Mouse (Mus musculus): ENCODE measurements around the gene Lsm10. TPM values are rescaled to one million over a fixed set of nuclear protein-coding genes. Genes with fewer than 3 reads are reported as not detected.

Gene Lsm10
- total RNA-seq, 2 experiments from 2014 or later: 18.7 to 25.2 TPM

DNA sequence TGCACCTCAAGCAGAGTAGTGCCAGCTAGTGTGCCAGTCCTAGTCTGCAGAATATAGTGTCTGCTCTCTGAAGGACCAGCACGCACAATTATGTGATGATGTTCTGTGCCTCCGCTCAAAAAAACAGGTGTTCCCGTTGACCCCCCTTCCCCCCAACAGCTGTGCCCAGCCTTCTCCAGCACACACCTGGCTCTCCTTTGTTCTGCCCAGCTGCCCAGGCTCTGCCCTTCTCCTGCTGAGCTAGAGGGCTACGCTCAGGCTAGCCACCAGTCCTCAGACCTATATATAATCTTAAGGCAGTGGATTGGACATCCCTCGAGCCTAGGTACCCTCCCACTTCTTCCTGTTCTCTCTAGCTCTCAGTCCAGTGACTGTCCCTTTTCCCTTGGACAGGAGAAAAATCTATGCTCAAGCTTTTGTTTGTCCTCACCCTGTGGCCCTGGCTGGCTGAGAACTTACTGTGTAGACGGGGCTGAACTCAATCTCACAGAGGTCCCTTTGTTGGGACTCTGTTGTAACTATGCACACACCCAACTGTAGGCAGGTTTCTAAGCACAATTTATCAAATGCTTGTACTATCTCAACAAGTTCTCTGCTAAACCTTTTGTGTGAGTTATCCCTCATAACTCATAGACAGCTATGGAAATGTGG, 19.6 kb downstream of the Lsm10 start:
- no peak for DNase-seq (ENCODE audit: low spot score in 2 of 2)

DNA sequence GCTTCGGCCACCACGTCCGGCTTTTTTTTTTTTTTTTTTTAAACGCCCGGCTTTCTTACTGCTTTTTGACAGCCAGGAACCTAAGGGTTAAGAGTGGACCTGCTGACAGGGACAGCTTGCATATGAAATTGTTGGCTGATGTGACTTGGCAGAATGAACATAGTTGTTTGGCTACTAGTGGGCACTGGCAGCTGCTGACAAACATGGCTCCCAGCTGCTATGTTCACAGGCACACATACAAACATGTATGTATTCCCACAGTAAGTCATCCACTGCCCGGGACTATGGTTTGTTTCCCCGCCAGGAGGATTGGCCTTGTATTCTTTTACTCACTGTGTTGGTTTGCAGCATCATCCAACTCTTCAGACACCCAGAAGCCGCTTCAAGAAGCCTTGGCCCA, 20.7 kb downstream of the Lsm10 start:
- no peak for DNase-seq (ENCODE audit: low spot score in 2 of 2)

DNA sequence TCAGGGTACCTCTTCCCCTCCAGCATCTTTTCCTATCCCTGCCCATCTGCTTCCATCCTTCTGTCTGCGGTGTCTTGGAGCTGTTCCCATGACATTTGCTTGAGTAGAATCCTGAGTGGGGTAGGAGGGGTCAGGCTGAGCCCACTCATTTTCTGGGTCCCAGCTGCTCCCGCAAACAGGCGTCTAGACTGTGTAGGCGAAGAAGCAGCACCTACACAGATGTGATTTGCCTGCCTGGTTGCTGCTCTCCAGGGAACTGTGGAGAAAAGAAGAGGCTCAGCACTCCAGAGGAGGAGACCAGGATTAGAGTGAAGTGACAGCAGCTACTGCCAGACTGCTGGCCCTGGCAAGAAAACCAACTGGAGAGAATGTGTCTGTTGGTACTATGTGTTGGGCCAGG, 22.2 kb downstream of the Lsm10 start:
- DNase-seq (ENCODE audit: low spot score in 2 of 2): no peak

DNA sequence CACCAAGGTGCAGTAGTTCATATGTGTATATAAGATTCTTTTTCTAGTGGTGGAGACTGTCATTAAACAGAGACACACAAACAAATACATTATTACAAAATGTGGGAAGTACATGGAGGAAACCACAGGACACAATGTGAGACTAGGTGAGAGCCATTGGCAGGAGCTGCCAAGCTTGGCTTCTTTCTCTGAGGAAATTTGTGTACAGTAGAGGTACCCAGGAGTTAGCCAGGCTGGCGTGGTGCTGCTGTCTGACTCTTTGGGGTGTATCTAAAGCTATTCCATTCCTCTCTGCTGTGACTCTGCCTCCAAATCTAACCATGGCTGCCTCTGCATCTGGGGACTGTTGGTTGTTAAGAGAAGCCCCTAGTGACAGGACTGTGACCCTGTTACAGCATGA, 22.6 kb downstream of the Lsm10 start:
- DNase-seq (ENCODE audit: low spot score in 2 of 2): no peak

DNA sequence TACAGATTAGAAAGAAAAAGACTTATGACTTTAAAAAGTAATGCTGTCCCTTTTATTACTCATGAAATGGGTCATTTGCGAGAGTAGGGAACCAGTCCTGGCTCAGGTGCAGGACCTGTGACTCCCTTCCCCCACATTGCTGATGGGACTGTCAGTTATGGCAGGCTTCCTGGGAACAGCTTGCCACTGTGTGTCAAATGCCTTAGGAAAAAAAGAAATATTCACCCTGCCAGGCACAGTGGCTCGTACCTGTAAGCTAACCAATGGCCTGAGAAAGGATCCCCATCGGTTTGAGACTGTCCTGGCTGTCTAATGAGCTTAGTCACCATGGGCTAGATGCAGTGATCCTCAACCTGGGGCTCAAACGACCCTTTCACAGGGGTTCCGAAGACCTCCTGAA, 23.6 kb downstream of the Lsm10 start:
- DNase-seq (ENCODE audit: low spot score in 2 of 2): no peak

DNA sequence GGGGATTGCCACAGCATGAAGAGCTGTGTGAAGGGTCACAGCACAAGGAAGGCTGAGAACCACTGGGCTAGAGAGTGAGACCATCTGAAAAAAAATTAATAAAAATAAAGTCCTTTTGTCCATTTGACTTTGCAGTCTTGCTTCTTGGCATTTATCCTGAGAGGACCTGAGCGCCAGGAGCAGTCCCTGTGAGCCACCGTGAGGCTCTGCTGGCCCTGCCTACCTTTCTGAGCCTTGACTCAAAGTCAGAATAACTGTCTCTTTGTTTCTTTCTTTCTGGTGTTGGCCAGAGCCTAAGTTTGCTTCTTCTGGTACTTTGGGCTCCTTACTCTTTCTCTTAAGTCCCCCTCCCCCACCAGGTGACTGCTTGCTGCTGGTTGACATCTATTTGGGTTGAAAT, 24.1 kb downstream of the Lsm10 start:
- DNase-seq (ENCODE audit: low spot score in 2 of 2): no peak

DNA sequence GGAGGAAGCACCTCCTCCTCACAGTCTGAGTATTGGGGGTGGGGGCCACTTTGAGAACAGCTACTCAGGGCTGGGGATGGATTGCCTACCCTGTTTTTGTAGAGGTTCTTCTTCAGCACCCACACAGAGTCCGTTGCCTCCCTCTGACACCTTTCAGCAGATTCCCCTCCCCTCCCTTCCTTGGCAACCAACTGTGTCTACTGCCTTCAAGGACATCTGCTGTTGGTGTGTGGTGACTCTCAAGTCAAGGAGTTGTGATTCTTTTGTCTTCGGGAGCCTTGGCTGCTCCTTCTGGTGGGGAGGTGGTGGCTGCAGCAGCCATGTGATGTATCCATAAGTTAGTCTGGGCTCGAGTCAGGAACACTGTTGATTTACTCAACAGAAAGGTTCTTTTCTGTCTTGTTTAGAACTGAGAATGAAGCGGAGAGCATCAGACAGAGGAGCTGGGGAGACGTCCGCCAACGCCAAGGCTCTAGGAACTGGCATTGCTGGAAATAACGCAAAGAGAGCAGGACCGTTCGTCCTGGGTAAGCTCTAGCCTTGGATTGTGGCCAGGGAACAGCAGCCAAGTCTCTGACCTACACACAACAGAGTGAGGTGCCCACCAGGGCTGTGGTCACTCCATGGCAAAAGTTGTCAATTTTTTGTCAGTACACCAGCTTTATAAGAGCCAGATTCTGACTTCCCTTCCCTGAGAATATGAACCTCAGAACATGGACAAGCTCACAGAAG, 27.1 kb downstream of the Lsm10 start:
- DNase-seq (ENCODE audit: low spot score in 2 of 2): no peak

DNA sequence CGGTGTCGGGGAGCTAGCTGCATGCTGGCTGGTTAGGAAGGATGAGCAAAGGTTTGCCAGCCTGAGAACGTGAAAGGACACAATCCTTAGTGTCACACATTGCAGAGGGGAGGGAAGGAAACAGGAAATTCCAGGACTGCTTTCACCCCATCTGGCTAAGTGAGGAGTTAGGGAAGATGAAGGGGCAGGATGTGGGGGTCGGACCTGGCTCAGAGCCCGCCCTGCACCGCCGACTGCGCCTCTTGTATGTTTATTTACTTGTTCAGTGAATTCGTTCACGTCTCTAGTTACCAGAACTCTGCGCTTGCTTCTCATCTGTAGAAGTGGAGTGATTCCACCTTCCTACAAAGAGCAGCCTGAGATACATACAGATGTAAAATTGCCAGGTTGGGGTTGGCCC, 34.1 kb downstream of the Lsm10 start:
- DNase-seq (ENCODE audit: low spot score in 2 of 2): no peak

DNA sequence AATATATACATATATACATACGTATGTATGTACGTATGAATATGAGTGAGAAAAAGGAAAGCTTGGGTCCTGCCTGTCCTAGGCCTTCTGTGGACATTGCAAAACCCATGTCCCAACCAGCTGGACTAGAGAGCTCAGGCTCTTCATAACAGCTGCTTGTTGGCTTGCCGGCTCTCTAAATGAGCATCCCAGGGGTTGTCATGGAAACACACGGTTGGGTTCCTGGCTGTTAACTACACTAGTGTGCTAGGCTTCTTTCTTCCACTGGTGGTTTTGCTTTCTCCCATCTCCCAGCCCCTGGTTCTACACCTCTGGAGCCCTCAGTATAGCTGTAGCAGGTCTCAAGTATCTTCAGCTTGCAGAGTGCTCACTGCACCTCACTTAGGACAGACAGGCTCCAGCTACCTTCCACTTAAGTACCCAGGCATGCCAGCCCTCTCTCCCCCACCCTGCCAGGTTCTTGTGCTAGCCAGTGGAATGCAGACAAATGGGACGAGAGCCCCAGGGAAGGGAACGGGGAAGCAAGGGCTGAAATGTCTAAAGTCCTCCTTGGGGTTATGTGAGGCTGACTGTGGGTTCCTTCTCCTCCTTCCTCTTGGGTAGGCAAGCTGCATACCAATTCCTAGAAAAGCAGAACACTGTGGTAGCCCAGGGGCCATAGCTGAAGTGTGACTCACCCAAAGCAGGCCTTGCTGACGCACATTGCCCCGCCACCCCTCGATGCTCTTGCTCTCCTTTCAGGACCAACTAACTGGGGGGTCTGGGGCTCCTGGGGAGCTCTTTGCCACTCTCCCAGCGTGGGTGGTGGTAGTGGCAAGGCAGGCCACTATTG, 35.1 kb downstream of the Lsm10 start:
- DNase-seq (ENCODE audit: low spot score in 2 of 2): peak in 1 of 2 experiments; percentile 42

DNA sequence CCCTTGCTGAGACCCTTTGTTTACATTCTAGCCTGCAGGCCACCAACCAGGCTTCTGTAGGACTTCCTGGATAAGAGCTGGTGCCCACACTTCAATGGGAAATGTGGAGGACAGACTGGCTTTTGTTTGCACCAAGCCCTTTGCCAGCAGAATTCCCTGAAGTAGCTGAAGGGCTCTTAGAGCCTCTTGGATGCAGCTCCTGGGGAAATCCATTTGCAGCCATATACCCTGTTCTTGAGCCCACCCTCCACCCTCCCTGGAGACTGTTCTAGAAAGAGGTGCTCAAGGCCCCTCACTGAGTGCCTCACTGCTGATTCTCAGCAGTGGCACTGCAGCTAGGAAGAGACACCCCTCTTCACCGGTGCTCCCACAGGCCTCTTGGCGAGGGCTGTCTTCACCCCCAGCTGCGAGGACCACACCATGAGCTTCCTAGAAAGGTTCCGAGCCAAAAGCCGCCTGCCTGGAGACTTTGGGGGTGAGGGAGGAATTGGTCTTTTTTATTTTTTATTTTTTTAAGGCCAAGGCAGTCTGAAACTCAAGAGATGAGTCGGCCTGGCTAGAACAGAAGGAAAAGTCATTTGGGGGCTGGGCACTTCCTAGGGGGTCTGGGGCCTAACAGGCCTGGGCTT, 36.3 kb downstream of the Lsm10 start:
- DNase-seq (ENCODE audit: low spot score in 2 of 2): no peak

DNA sequence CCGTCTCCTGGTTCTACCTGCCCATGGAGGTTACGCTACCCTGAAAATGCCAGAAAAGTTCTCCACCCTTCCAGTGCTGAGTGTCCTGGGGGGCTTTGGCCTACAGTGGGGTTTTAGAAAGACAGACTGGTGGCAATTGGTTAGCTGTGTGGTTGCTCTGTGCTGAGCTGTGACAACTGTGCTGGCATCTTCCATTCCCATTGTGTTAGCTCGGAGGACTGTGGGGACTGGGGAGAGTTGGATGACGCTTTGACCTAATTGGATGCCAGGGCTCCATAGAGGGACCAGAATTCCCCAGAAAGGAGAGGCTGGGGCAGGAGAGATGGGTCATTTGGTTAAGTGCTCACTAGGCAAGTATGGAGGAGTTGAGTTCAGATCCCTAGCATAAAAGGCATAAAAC, 37.8 kb downstream of the Lsm10 start:
- no peak for DNase-seq (ENCODE audit: low spot score in 2 of 2)

DNA sequence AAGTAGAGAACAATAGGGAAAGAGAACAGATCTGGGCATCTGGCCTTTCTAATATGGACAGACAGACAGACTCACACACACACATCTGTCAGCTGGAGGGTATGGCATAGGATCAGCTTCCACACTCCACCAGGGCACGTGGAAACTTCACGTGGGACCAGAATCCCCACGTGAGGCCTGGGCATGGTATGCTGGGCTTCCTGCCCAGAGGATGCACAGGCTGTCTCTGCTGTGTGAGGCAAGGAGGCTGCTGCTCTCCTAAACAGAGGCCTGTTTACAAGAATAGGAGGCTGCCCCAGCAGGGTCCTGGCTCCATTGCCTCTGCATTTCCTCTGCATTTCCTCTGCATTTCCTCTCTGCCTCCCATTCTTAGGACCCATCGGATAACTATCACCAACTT, 38.2 kb downstream of the Lsm10 start:
- DNase-seq (ENCODE audit: low spot score in 2 of 2): no peak

DNA sequence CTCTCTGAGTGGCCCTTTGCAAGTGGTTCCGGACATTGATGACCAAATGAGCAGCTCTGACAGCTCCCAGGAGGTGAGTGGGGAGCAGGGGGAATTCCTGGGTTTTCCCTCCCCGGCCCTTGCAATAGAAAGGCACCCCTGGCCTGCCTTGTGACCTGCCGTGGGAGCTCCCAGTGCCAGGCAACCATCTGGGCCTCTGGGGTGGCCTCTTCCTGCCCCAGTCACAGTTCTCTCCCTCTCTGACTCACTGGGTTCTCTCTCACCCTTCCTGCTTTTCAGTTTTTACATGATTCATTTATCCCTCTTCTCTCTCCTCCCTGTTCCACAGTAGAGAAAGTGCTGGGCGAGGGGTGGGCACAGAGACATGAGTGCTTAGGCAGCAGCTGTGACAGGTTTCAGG, 41.4 kb downstream of the Lsm10 start:
- no peak for DNase-seq (ENCODE audit: low spot score in 2 of 2)

DNA sequence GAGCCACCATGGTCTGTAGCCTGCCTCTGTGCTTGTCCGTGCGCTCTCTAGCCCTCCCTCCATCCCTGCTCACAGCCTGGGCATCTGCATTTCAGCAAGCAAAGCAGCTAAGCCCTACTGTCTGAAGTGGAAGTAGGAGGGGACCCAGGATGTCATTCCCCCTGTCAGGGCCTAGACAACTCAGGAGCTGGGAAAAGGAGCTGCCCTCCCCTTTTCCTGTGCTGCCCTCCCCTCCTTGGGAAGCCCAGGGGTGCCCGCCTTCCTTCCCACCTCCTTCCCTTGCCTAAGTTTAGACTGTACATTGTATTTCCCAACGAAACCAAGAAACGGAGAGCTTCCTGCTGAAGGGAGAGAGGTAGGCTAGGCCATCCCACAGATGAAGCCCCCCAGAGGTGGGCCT, 44.6 kb downstream of the Lsm10 start:
- no peak for DNase-seq (ENCODE audit: low spot score in 2 of 2)

DNA sequence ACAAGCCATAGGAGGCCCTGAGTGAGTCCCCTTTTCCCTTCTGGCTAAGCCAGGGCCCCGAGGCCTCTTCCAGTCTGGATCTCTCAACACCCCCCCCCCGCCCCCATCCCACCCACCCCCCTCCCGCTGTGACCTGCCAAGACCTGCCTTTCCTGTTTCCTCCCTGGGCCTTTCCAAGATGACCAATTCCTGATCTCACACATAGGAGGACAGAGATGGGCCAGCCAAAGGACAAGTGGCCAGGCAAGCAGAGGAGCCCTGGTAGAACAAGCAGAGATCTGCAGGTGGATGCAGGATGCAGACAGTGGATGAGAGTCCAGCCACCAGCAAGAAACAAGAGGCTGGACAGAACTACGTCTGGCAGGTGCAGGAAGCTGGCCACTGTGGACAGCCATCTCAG, 49.0 kb downstream of the Lsm10 start:
- no peak for DNase-seq (ENCODE audit: low spot score in 2 of 2)

DNA sequence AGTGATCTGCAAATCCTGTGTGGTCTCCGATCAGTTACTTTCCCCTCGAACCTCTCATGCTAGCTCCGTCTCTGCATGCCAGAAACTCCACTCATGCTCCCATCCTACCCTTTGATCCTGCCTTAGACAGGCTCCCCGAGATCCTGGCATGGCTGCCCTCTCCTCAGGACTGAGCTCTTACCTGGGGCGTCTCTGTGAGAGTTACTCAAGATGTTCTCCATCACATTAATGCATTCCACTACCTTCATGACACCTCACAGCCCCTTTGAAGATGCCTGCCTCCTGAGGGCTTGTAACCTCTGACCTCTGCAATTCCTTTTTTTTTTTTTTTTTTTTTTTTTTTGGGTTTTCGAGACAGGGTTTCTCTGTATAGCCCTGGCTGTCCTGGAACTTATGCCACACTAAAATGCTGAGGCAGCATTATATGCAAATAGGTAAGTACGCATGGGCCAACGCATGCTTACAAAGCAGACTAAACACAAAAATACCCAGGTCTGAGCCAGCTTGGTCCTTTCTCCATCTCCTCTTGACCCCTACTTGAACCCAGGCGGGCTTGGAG, 50.6 kb downstream of the Lsm10 start:
- no peak for DNase-seq (ENCODE audit: low spot score in 2 of 2)

DNA sequence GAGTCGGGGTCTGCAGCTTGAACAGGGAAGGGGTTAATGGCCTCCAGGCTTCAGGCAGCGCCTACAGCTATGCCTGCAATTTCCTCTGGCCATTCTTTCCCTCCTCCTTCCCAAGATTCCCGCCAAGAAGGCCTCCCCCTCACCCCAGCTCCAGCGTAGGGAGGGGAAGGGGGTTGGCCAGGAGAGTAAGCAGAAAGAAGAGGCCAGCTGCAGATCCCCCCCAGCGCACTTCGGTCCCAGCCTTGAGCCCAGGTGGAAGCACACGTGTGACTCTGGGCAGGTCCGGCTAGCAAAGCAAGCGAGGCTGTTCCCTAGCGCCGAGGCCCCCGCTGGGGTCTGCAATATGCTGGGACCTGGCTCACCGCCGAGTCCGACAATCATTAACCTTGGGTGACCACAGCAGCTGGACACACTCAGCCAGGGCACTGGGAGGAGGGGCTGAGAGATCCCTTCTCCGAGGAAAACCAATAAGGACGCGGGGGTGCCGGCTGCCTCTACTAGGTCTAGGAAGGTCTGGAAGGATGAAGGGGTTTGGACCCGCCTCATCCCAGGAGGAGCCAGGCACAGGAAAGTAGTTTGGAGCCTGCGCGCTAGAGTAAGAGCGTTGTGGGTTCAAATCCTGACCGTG, 51.2 kb downstream of the Lsm10 start, which contains the start of gene Eva1b:
Eva1b (plus strand) TSS at position 212 of the 628 bp plus-strand sequence.
- no peak for DNase-seq (ENCODE audit: low spot score in 2 of 2)
